ENCODE assay signal across 18 mouse cellular contexts in genomic region chr2:25569323-25569722, GRCm38 (mm10). TPM values are rescaled to one million over a fixed set of nuclear protein-coding genes. Genes with fewer than 3 reads are reported as not detected.
"Had no signal": no experiment of that assay in that cellular context is flagged by ENCODE, and none has a peak within 500 bp of the region (broad histone marks: within the 10 kb centered on the region; RNA-seq: fewer than 3 reads in every experiment).

No protein-coding gene starts in this region.

- H3K4me3 ChIP-seq: midbrain, embryonic 10.5 days; midbrain, embryonic 12.5 days; myocyte; neural tube, embryonic 13.5 days; neural tube, embryonic 15.5 days had no signal

- H3K4me2 ChIP-seq: lung, embryonic 14.5 days; midbrain, embryonic 12.5 days; neural tube, embryonic 13.5 days; neural tube, embryonic 15.5 days had no signal

- H3K9me3 ChIP-seq: midbrain, embryonic 10.5 days; midbrain, embryonic 12.5 days; neural tube, embryonic 13.5 days; neural tube, embryonic 15.5 days had no signal

- DNase-seq: lung, adult 18-20 months; lung, embryonic 14.5 days; lung, postnatal 10 days; lung, postnatal 4 days; midbrain, embryonic 14.5 days; retina, postnatal 1 day; right cerebral cortex, adult 18-20 months; right cerebral cortex, postnatal 25 days; right cerebral cortex, postnatal 4 days; thymus, adult 18-20 months; thymus, postnatal 14 days had no signal

- H3K27me3 ChIP-seq: midbrain, embryonic 12.5 days; neural tube, embryonic 13.5 days; neural tube, embryonic 15.5 days had no signal

- ATAC-seq: midbrain, embryonic 16.5 days had no signal

- H3K9ac ChIP-seq: lung, embryonic 14.5 days; midbrain, embryonic 12.5 days; neural tube, embryonic 13.5 days; neural tube, embryonic 15.5 days had no signal

- H3K27ac ChIP-seq: midbrain, embryonic 12.5 days; neural tube, embryonic 13.5 days; neural tube, embryonic 15.5 days had no signal

RNA-seq across cellular contexts. Expression of gene Ajm1, which starts 12.2 kb away (rescaled TPM):
- total RNA-seq: megakaryocyte, adult 5-6 weeks had no signal
- polyA plus RNA-seq: lung, embryonic 14.5 days had no signal
